Mouse (Mus musculus): ENCODE results near the gene Tssk6.
"Not testable (repeated sequence)": the region's sequence is repeated elsewhere in the genome, so short reads cannot be mapped to it uniquely, and the experiment has no call there.

Gene Tssk6

GRCm38 (mm10) chr8:69914526-69914925 is 12.5 kb downstream of the Tssk6 start:
- no peak for DNase-seq (ENCODE audit: extremely low read depth, insufficient read length, low spot score)

GRCm38 (mm10) chr8:69915748-69916147 is 13.8 kb downstream of the Tssk6 start:
- DNase-seq (ENCODE audit: extremely low read depth, insufficient read length, low spot score), result no peak

- no peak for DNase-seq (ENCODE audit: extremely low read depth, insufficient read length, low spot score)
These were observed 16.5 kb downstream of the Tssk6 start for GRCm38 (mm10) chr8:69918506-69918905.

GRCm38 (mm10) chr8:69919010-69919409 is 17.0 kb downstream of the Tssk6 start:
- peak; percentile 78 for DNase-seq (ENCODE audit: extremely low read depth, insufficient read length, low spot score)

GRCm38 (mm10) chr8:69919876-69920662 is 18.1 kb downstream of the Tssk6 start:
- no peak for DNase-seq (ENCODE audit: extremely low read depth, insufficient read length, low spot score)

- no peak for DNase-seq (ENCODE audit: extremely low read depth, insufficient read length, low spot score)
These were observed 19.2 kb downstream of the Tssk6 start for GRCm38 (mm10) chr8:69921141-69921540.

- no peak for DNase-seq (ENCODE audit: extremely low read depth, insufficient read length, low spot score)
These were observed 22.0 kb downstream of the Tssk6 start for GRCm38 (mm10) chr8:69923986-69924385.

GRCm38 (mm10) chr8:69926901-69927300 is 24.9 kb downstream of the Tssk6 start:
- DNase-seq (ENCODE audit: extremely low read depth, insufficient read length, low spot score), result no peak

GRCm38 (mm10) chr8:69933811-69934210 is 31.8 kb downstream of the Tssk6 start:
- no peak for DNase-seq (ENCODE audit: extremely low read depth, insufficient read length, low spot score)

GRCm38 (mm10) chr8:69934582-69934981 is 32.6 kb downstream of the Tssk6 start:
- DNase-seq (ENCODE audit: extremely low read depth, insufficient read length, low spot score), result no peak

- DNase-seq (ENCODE audit: extremely low read depth, insufficient read length, low spot score), result no peak
These were observed 33.4 kb downstream of the Tssk6 start for GRCm38 (mm10) chr8:69935431-69935830.

GRCm38 (mm10) chr8:69936050-69936794 is 34.2 kb downstream of the Tssk6 start:
- DNase-seq (ENCODE audit: extremely low read depth, insufficient read length, low spot score), result no peak

- no peak for DNase-seq (ENCODE audit: extremely low read depth, insufficient read length, low spot score)
These were observed 35.5 kb downstream of the Tssk6 start for GRCm38 (mm10) chr8:69937466-69937865.

- no peak for DNase-seq (ENCODE audit: extremely low read depth, insufficient read length, low spot score)
These were observed 36.4 kb downstream of the Tssk6 start for GRCm38 (mm10) chr8:69938245-69938982.

GRCm38 (mm10) chr8:69939633-69940032 is 37.6 kb downstream of the Tssk6 start:
- DNase-seq (ENCODE audit: extremely low read depth, insufficient read length, low spot score), result peak; percentile 70

GRCm38 (mm10) chr8:69940386-69940785 is 38.4 kb downstream of the Tssk6 start:
- DNase-seq (ENCODE audit: extremely low read depth, insufficient read length, low spot score), result peak; percentile 35

- DNase-seq (ENCODE audit: extremely low read depth, insufficient read length, low spot score), result not testable (repeated sequence)
These were observed 40.5 kb downstream of the Tssk6 start for GRCm38 (mm10) chr8:69942495-69942894.

GRCm38 (mm10) chr8:69950300-69950699 is 48.3 kb downstream of the Tssk6 start:
- DNase-seq (ENCODE audit: extremely low read depth, insufficient read length, low spot score), result no peak
